Mouse (Mus musculus) MEL (cell line): ENCODE data around the gene Hist1h2ad. TPM values are rescaled to one million over a fixed set of nuclear protein-coding genes. Genes with fewer than 3 reads are reported as not detected.
"Not testable (repeated sequence)": the region's sequence is repeated elsewhere in the genome, so short reads cannot be mapped to it uniquely, and the experiment has no call there.

ENCODE experiments used
- DNase-seq: peaks from one replicate; pipeline ENCODE4 v3.0.0; 2011; ENCODE audit warnings: low read depth, low spot score
- H3K27ac ChIP-seq: 2 replicates; pipeline ENCODE4 v1.5.1; 2012; ENCODE audit warnings: low read depth, mild to moderate bottlenecking, control low read depth, low read length, moderate library complexity; ENCODE audit not compliant: control insufficient read depth
- H3K27me3 ChIP-seq, 2 experiments: fragments of 150-350 bp in 1 of 2; sonication (generic) in 1 of 2; 2 replicates each; pipeline ENCODE4 v1.6.1; 2012; ENCODE audit warnings: low read length in 2 of 2, mild to moderate bottlenecking in 2 of 2, improper control_type of control experiment in 1 of 2, moderate library complexity in 1 of 2; ENCODE audit not compliant: insufficient read depth in 2 of 2, control insufficient read depth in 1 of 2
- H3K36me3 ChIP-seq, 2 experiments: 2 replicates each; pipeline ENCODE4 v1.6.1; 2012 to 2014; ENCODE audit warnings: low read length in 2 of 2, improper control_type of control experiment in 1 of 2, inconsistent platforms in 1 of 2, mild to moderate bottlenecking in 1 of 2; ENCODE audit not compliant: insufficient read depth in 2 of 2, control insufficient read depth in 1 of 2
- H3K4me1 ChIP-seq, 2 experiments: fragments of 150-350 bp in 1 of 2; sonication (generic) in 1 of 2; 2 replicates each; pipeline ENCODE4 v1.6.1; 2012; ENCODE audit warnings: low read length in 2 of 2, improper control_type of control experiment in 1 of 2, mild to moderate bottlenecking in 1 of 2; ENCODE audit not compliant: insufficient read depth in 2 of 2, control insufficient read depth in 1 of 2
- H3K4me3 ChIP-seq, 2 experiments: fragments of 150-350 bp in 1 of 2; sonication (generic) in 1 of 2; 2 replicates each; pipeline ENCODE4 v1.5.1; 2012; ENCODE audit warnings: low read depth in 2 of 2, low read length in 2 of 2, mild to moderate bottlenecking in 2 of 2, moderate library complexity in 2 of 2, control low read depth in 1 of 2, improper control_type of control experiment in 1 of 2; ENCODE audit not compliant: control insufficient read depth in 1 of 2, insufficient read depth in 1 of 2
- H3K79me2 ChIP-seq: 2 replicates; pipeline ENCODE4 v1.6.1; 2012; ENCODE audit warnings: mild to moderate bottlenecking, low read length, moderate library complexity; ENCODE audit not compliant: control insufficient read depth, poor library complexity, insufficient read depth
- H3K9ac ChIP-seq: 2 replicates; pipeline ENCODE4 v1.6.1; 2012; ENCODE audit warnings: low read depth, mild to moderate bottlenecking, control low read depth, low read length, moderate library complexity; ENCODE audit not compliant: control insufficient read depth, poor library complexity, severe bottlenecking
- H3K9me3 ChIP-seq: fragments of 150-350 bp; sonication (generic); replicated peaks from 2 replicates; pipeline ENCODE4 v1.6.1; 2012; ENCODE audit warnings: mild to moderate bottlenecking, low read length, improper control_type of control experiment, moderate library complexity; ENCODE audit not compliant: insufficient read depth
- CHD1 ChIP-seq: IDR thresholded peaks from 2 replicates; pipeline ENCODE4 v1.6.1; 2012; ENCODE audit warnings: low read depth, mild to moderate bottlenecking, inconsistent platforms, low read length, improper control_type of control experiment
- CTCF ChIP-seq, 3 experiments: IDR thresholded peaks in 2 of 3; conservative IDR thresholded peaks in 1 of 3; 2 replicates each; pipeline ENCODE4 v1.5.1; 2011 to 2012; ENCODE audit warnings: low read length in 3 of 3, low read depth in 2 of 3, mild to moderate bottlenecking in 2 of 3, improper control_type of control experiment in 1 of 3, inconsistent platforms in 1 of 3, mixed read lengths in 1 of 3, moderate library complexity in 1 of 3; ENCODE audit not compliant: control insufficient read depth in 1 of 3, insufficient read depth in 1 of 3, poor library complexity in 1 of 3, severe bottlenecking in 1 of 3
- E2F4 ChIP-seq: IDR thresholded peaks from 2 replicates; pipeline ENCODE4 v1.6.1; 2011; ENCODE audit warnings: low read depth, low read length, improper control_type of control experiment, borderline replicate concordance
- EP300 ChIP-seq, 2 experiments: IDR thresholded peaks; 2 replicates each; pipeline ENCODE4 v1.6.1; 2011; ENCODE audit warnings: improper control_type of control experiment in 2 of 2, low read length in 2 of 2, low read depth in 1 of 2, mild to moderate bottlenecking in 1 of 2
- GABPA ChIP-seq: IDR thresholded peaks from 2 replicates; pipeline ENCODE4 v1.6.1; 2012; ENCODE audit warnings: low read depth, mild to moderate bottlenecking, inconsistent platforms, low read length, improper control_type of control experiment, moderate library complexity
- MAFK ChIP-seq: IDR thresholded peaks from 2 replicates; pipeline ENCODE4 v1.6.1; 2011; ENCODE audit warnings: low read depth, mild to moderate bottlenecking, low read length, improper control_type of control experiment, borderline replicate concordance
- MAX ChIP-seq: IDR thresholded peaks from 2 replicates; pipeline ENCODE4 v1.6.1; 2011; ENCODE audit warnings: low read length, improper control_type of control experiment
- MAZ ChIP-seq: IDR thresholded peaks from 2 replicates; pipeline ENCODE4 v1.6.1; 2012; ENCODE audit warnings: low read depth, mild to moderate bottlenecking, inconsistent platforms, low read length, improper control_type of control experiment
- MYB ChIP-seq: IDR thresholded peaks from 2 replicates; pipeline ENCODE4 v1.6.1; 2011; ENCODE audit warnings: mild to moderate bottlenecking, low read depth, low read length, improper control_type of control experiment
- MYC ChIP-seq: IDR thresholded peaks from 2 replicates; pipeline ENCODE4 v1.6.1; 2011; ENCODE audit warnings: low read depth, mild to moderate bottlenecking, low read length, improper control_type of control experiment, moderate library complexity
- POLR2A ChIP-seq, 2 experiments: IDR thresholded peaks; 2 replicates each; pipeline ENCODE4 v1.6.1; 2011 to 2012; ENCODE audit warnings: low read length in 2 of 2, mild to moderate bottlenecking in 2 of 2, control low read depth in 1 of 2, improper control_type of control experiment in 1 of 2, low read depth in 1 of 2, moderate library complexity in 1 of 2; ENCODE audit not compliant: control insufficient read depth in 1 of 2, insufficient read depth in 1 of 2, poor library complexity in 1 of 2
- POLR2AphosphoS2 ChIP-seq: IDR thresholded peaks from 2 replicates; pipeline ENCODE4 v1.6.1; 2011; ENCODE audit warnings: low read length, improper control_type of control experiment
- POLR2AphosphoS5 ChIP-seq: IDR thresholded peaks from 2 replicates; pipeline ENCODE4 v1.6.1; 2012; ENCODE audit warnings: low read depth, borderline replicate concordance, mild to moderate bottlenecking, inconsistent platforms, low read length, moderate library complexity, mixed read lengths
- TBP ChIP-seq: IDR thresholded peaks from 2 replicates; pipeline ENCODE4 v1.8.0; 2011; ENCODE audit warnings: low read depth, low read length, improper control_type of control experiment
- polyA plus RNA-seq, 2 experiments: library from polyadenylated mRNA; stranded (reverse) in 1 of 2; unstranded in 1 of 2; fragments of >175 nt in 1 of 2; fragments of >200 nt in 1 of 2; gene quantifications; 2 replicates each; pipeline versions ENCODE4 v1.2.1 to v1.2.4; 2012; ENCODE audit warnings: low replicate concordance in 2 of 2, low read depth in 1 of 2; ENCODE audit not compliant: insufficient read length in 2 of 2, insufficient read depth in 1 of 2, missing spikeins in 1 of 2
- total RNA-seq: library from RNA; depleted of rRNA; stranded (reverse); fragments of 300-350 nt; gene quantifications from 2 replicates; pipeline ENCODE4 v1.2.3, GENCODE M21; 2012

The Hist1h2ad gene
- total and polyA plus RNA-seq, 3 experiments = 0.14 to 924 TPM; not detected in 1

GRCm38 (mm10) chr13:23538249-23538648 lies 35.9 kb upstream of the Hist1h2ad start:
- H3K27me3 ChIP-seq = no peaks in the 10 kb centered on the region
- peaks cover 4% of the 10 kb centered on the region; the same call in 1 of the 2 replicates for H3K79me2 ChIP-seq
- peaks cover 0 to 20% of the 10 kb centered on the region in 2 experiments; a peak in 2 of 4 replicates for H3K36me3 ChIP-seq
- H3K9me3 ChIP-seq = no peaks in the 10 kb centered on the region
- no peak overlapping the region for H3K9ac ChIP-seq
- peak; percentile 58 for DNase-seq
- H3K4me1 ChIP-seq = peaks cover 2 to 4% of the 10 kb centered on the region in 2 experiments; a peak in 3 of 4 replicates
- no peak for TF ChIP-seq E2F4
- no peak for TF ChIP-seq MAFK
- TF ChIP-seq MYC = no peak
- TF ChIP-seq MAX = no peak
- TF ChIP-seq GABPA = no peak
- TF ChIP-seq POLR2AphosphoS2 = no peak
- no peak for TF ChIP-seq POLR2A (IDR thresholded peaks at IDR 0.05; ENCODE audit: control insufficient read depth in 1 of 2, insufficient read depth in 1 of 2, low read depth in 1 of 2, low read length in 2 of 2, poor library complexity in 1 of 2)
- no peak for TF ChIP-seq TBP
- no peak for TF ChIP-seq EP300 (IDR thresholded peaks at IDR 0.05; ENCODE audit: low read depth in 1 of 2, low read length in 2 of 2)
- no peak for TF ChIP-seq MYB
- TF ChIP-seq POLR2AphosphoS5 = no peak
- no peak for TF ChIP-seq CTCF (IDR thresholded peaks at IDR 0.05 in 2 of 3, conservative IDR thresholded peaks at IDR 0.05 in 1 of 3; ENCODE audit: control insufficient read depth in 1 of 3, insufficient read depth in 1 of 3, low read depth in 2 of 3, low read length in 3 of 3, poor library complexity in 1 of 3, severe bottlenecking in 1 of 3)
- no peak for TF ChIP-seq MAZ
- no peak for TF ChIP-seq CHD1
- no peak overlapping the region for H3K27ac ChIP-seq
- no peak overlapping the region for H3K4me3 ChIP-seq

GRCm38 (mm10) chr13:23539821-23540220 lies 34.4 kb upstream of the Hist1h2ad start:
- H3K4me3 ChIP-seq, H3K9ac ChIP-seq, H3K4me1 ChIP-seq, H3K27me3 ChIP-seq, DNase-seq: not testable (repeated sequence)
- peak; percentile 70 for TF ChIP-seq TBP
- TF ChIP-seq, all 39 proteins: peak for 1; not testable (repeated sequence) for 38
- not testable (repeated sequence) for H3K79me2 ChIP-seq, H3K9me3 ChIP-seq, H3K27ac ChIP-seq
- peaks cover 0 to 19% of the 10 kb centered on the region in 2 experiments; a peak in 2 of 4 replicates for H3K36me3 ChIP-seq

GRCm38 (mm10) chr13:23541497-23541896 lies 32.7 kb upstream of the Hist1h2ad start:
- 0 out of 2 replicates have a peak, but pooled peaks have one; percentile 54 for TF ChIP-seq TBP
- TF ChIP-seq EP300 (IDR thresholded peaks at IDR 0.05; ENCODE audit: low read depth in 1 of 2, low read length in 2 of 2) = no peak
- Histone ChIP-seq H3K9ac (peak overlapping the region; percentile 24; the same call in 1 of the 2 replicates), H3K4me3 (peak overlapping the region in 1 of 2 experiments; percentile 51; a peak in 1 of 4 replicates), H3K27me3 (no peaks in the 10 kb centered on the region), H3K9me3 (no peaks in the 10 kb centered on the region), H3K36me3 (peaks cover 0 to 22% of the 10 kb centered on the region in 2 experiments; a peak in 2 of 4 replicates), H3K79me2 (no peaks in the 10 kb centered on the region), H3K4me1 (peaks cover 2 to 7% of the 10 kb centered on the region in 2 experiments; a peak in 3 of 4 replicates), H3K27ac (no peak overlapping the region)
- DNase-seq = peak; percentile 49
